Mouse (Mus musculus) gastrocnemius, postnatal 25 days (tissue): ENCODE measurements around the gene Ccdc122. TPM values are rescaled to one million over a fixed set of nuclear protein-coding genes. Genes with fewer than 3 reads are reported as not detected.
"Not testable (repeated sequence)": the region's sequence is repeated elsewhere in the genome, so short reads cannot be mapped to it uniquely, and the experiment has no call there.

ENCODE experiments used
- DNase-seq: peaks from one replicate; pipeline ENCODE4 v3.0.0; 2022
- long read RNA-seq, 2 experiments: library from polyadenylated mRNA; stranded (forward); transcript quantifications; one replicate each; pipeline ENCODE4 v2.0.0; 2021
- total RNA-seq, 2 experiments: library from RNA; stranded (reverse); gene quantifications; 1 replicate in 1 of 2; 2 replicates in 1 of 2; pipeline ENCODE4 v1.2.3; 2021

Ccdc122 gene
- under 1 TPM; 0.49 to 0.62 TPM for total RNA-seq
- long read RNA-seq, experiment 1: 0 reads
- long read RNA-seq, experiment 2: 0 reads

GRCm38 (mm10) chr14:77036226-77037046, at the start of gene Ccdc122, which contains the start of gene Lacc1:
Gene Ccdc122 (plus strand): TSS chr14:77036772.
Gene Lacc1 (minus strand): TSS chr14:77036904.
- peak; percentile 73 for DNase-seq

GRCm38 (mm10) chr14:76990351-76990750, 46.2 kb upstream of the Ccdc122 start:
- not testable (repeated sequence) for DNase-seq

- DNase-seq: no peak
Measured at GRCm38 (mm10) chr14:77004740-77005139, 31.8 kb upstream of the Ccdc122 start.

GRCm38 (mm10) chr14:77005566-77005965, 31.0 kb upstream of the Ccdc122 start:
- DNase-seq: no peak

- DNase-seq: peak; percentile 37
Measured at GRCm38 (mm10) chr14:77008238-77008637, 28.3 kb upstream of the Ccdc122 start.

GRCm38 (mm10) chr14:77011804-77012203, 24.8 kb upstream of the Ccdc122 start:
- DNase-seq: peak; percentile 13

- not testable (repeated sequence) for DNase-seq
Measured at GRCm38 (mm10) chr14:77016783-77017182, 19.8 kb upstream of the Ccdc122 start.

GRCm38 (mm10) chr14:77017211-77017610, 19.4 kb upstream of the Ccdc122 start:
- DNase-seq: no peak

GRCm38 (mm10) chr14:77024499-77024898, 12.1 kb upstream of the Ccdc122 start:
- DNase-seq: no peak

GRCm38 (mm10) chr14:77029319-77030054, 7.1 kb upstream of the Ccdc122 start:
- DNase-seq: no peak

GRCm38 (mm10) chr14:77030808-77031207, 5.8 kb upstream of the Ccdc122 start:
- DNase-seq: no peak

GRCm38 (mm10) chr14:77032433-77032832, 4.1 kb upstream of the Ccdc122 start:
- DNase-seq: no peak

- DNase-seq: no peak
Measured at GRCm38 (mm10) chr14:77033391-77033790, 3.2 kb upstream of the Ccdc122 start.

- DNase-seq: no peak
Measured at GRCm38 (mm10) chr14:77034175-77034915, 2.2 kb upstream of the Ccdc122 start.

- no peak for DNase-seq
Measured at GRCm38 (mm10) chr14:77034970-77035369, 1.6 kb upstream of the Ccdc122 start.

- DNase-seq: no peak
Measured at GRCm38 (mm10) chr14:77037330-77037729, 758 bp downstream of the Ccdc122 start.

- no peak for DNase-seq
Measured at GRCm38 (mm10) chr14:77037832-77038425, 1.4 kb downstream of the Ccdc122 start.

- DNase-seq: no peak
Measured at GRCm38 (mm10) chr14:77053288-77053687, 16.7 kb downstream of the Ccdc122 start.

- DNase-seq: peak; percentile 12
Measured at GRCm38 (mm10) chr14:77069361-77069760, 32.8 kb downstream of the Ccdc122 start.

- no peak for DNase-seq
Measured at GRCm38 (mm10) chr14:77081248-77081647, 44.7 kb downstream of the Ccdc122 start.

GRCm38 (mm10) chr14:77100285-77100684, 63.7 kb downstream of the Ccdc122 start:
- no peak for DNase-seq

- not testable (repeated sequence) for DNase-seq
Measured at GRCm38 (mm10) chr14:77110622-77111021, 74.0 kb downstream of the Ccdc122 start.
